Mouse (Mus musculus): ENCODE measurements around the gene Mllt3.

GRCm38 (mm10) chr4:88017452-88018350 lies 15.5 kb downstream of the Mllt3 start:
- TF ChIP-seq EP300 (IDR thresholded peaks at IDR 0.05; ENCODE audit: low read depth) (no peak), CTCF (IDR thresholded peaks at IDR 0.05; ENCODE audit: low read depth) (no peak)
